ENCODE assay signal across 8 mouse cellular contexts in genomic region chr12:102579041-102579440, GRCm38 (mm10). TPM values are rescaled to one million over a fixed set of nuclear protein-coding genes. Genes with fewer than 3 reads are reported as not detected.
DNase-seq lines count a peak whose midpoint lies in the region; ATAC-seq and TF ChIP-seq lines count a peak whose summit lies in the region.

No protein-coding gene starts in this region.

- WGBS in forebrain, embryonic 12.5 days, result 71% methylated on average over 6 of the region's 6 CpGs
- WGBS in hindbrain, embryonic 12.5 days, result 63% methylated on average over 6 of the region's 6 CpGs

- H3K36me3 ChIP-seq in forebrain, embryonic 12.5 days (replicated peaks), result peaks cover 12% of the 10 kb centered on the region
- H3K36me3 ChIP-seq in hindbrain, embryonic 12.5 days, result peaks cover 5% of the 10 kb centered on the region; the same call in 1 of the 2 replicates

- H3K9me3 ChIP-seq in forebrain, embryonic 12.5 days, result no peaks in the 10 kb centered on the region
- H3K9me3 ChIP-seq in hindbrain, embryonic 12.5 days (replicated peaks), result no peaks in the 10 kb centered on the region

- TF ChIP-seq POLR2A in brain, embryonic 14.5 days (IDR thresholded peaks at IDR 0.05; ENCODE audit: borderline replicate concordance, extremely low read depth, insufficient read depth, insufficient read length, poor library complexity, severe bottlenecking), result no peak

- no peaks in the 10 kb centered on the region; the same call in 1 of the 2 replicates for H3K4me1 ChIP-seq in forebrain, embryonic 12.5 days
- no peaks in the 10 kb centered on the region for H3K4me1 ChIP-seq in hindbrain, embryonic 12.5 days

- DNase-seq in CD8-positive naive resting alpha-beta T cell, adult 2 months (ENCODE audit: low read depth in 2 of 2, low spot score in 2 of 2), result peak; percentile 48 to 68
- DNase-seq in brain, embryonic 14.5 days (ENCODE audit: low read depth), result peak; percentile 70
- peak; percentile 70 to 77 for DNase-seq in layer of hippocampus, postnatal 14 days (ENCODE audit: low spot score in 2 of 2)
- DNase-seq in lung, postnatal 4 days, result peak; percentile 73 to 82
- peak; percentile 66 for DNase-seq in retina, postnatal 7 days (ENCODE audit: low read depth, low spot score)
- DNase-seq in thymus, postnatal 4 days, result peak; percentile 93

- H3K27me3 ChIP-seq in forebrain, embryonic 12.5 days, result no peaks in the 10 kb centered on the region
- no peaks in the 10 kb centered on the region for H3K27me3 ChIP-seq in hindbrain, embryonic 12.5 days

- H3K4me2 ChIP-seq in forebrain, embryonic 12.5 days, result no peak overlapping the region
- no peak overlapping the region for H3K4me2 ChIP-seq in hindbrain, embryonic 12.5 days (replicated peaks)

- TF ChIP-seq CTCF in brain, embryonic 14.5 days (IDR thresholded peaks at IDR 0.05; ENCODE audit: borderline replicate concordance, extremely low read depth, insufficient read depth, insufficient read length), result peak; percentile 82

- ATAC-seq in forebrain, embryonic 12.5 days (ENCODE audit: low FRiP score), result peak; percentile 78; the same call in 1 of the 2 replicates
- peak; percentile 53 for ATAC-seq in hindbrain, embryonic 12.5 days (ENCODE audit: low FRiP score)

- H3K4me3 ChIP-seq in forebrain, embryonic 12.5 days (replicated peaks), result no peak overlapping the region
- no peak overlapping the region for H3K4me3 ChIP-seq in hindbrain, embryonic 12.5 days

- H3K27ac ChIP-seq in forebrain, embryonic 12.5 days, result no peak overlapping the region
- H3K27ac ChIP-seq in hindbrain, embryonic 12.5 days, result no peak overlapping the region

- H3K9ac ChIP-seq in forebrain, embryonic 12.5 days, result no peak overlapping the region
- no peak overlapping the region for H3K9ac ChIP-seq in hindbrain, embryonic 12.5 days

RNA-seq across cellular contexts. Expression of gene Chga, which starts 24.3 kb away (rescaled TPM):
- polyA plus RNA-seq in brain, embryonic 14.5 days (2012; rRNA removed), result 56.3 and 74.5 TPM in 2 replicates
- 38.4 and 41.2 TPM in 2 replicates for polyA plus RNA-seq in forebrain, embryonic 12.5 days (2016; fragmentation: Nextera tagmentation; extraction: Ambion mirVana)
- 47.1 and 53.1 TPM in 2 replicates for polyA plus RNA-seq in hindbrain, embryonic 12.5 days (2016; fragmentation: Nextera tagmentation; extraction: Ambion mirVana)
- 100 to 1,000 TPM; 151 to 154 TPM for total RNA-seq in layer of hippocampus, postnatal 14 days (2021)
